Mouse (Mus musculus): ENCODE results near the gene Gnrhr. TPM values are rescaled to one million over a fixed set of nuclear protein-coding genes. Genes with fewer than 3 reads are reported as not detected.
A peak's percentile ranks its signal among the peaks of the same experiment; 100 is the strongest.

Gene Gnrhr
- polyA plus RNA-seq (2011; ENCODE audit: insufficient read depth, insufficient read length, low replicate concordance, missing spikeins): not detected in 2 replicates

DNA sequence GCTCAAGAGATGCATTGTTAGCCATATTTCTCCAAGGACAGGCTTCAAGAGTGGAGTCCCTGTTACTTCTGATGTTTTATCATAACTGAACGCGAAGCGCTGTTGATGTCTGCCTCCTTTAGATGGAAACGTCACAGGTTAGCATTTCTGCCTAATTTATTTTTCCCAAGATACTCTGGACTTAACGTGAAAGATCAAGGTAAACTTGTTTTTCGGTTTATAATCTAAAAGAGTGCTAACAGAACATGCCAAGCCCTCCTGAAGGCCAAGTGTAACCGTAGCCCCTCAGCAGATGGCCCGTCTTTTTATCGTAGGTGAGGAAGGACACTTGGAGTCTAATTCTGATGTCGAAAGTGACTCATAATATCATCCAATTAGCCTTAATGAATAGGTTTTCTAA lies at the start of gene Gnrhr:
Gene Gnrhr, minus strand, starts transcription at position 101 of the 400 bp plus-strand sequence.
- Histone ChIP-seq H3K4me3 (replicated peaks; ENCODE audit: control insufficient read depth, low read depth, low read length) (no peak within 1 kb of the TSS), H3K27ac (ENCODE audit: control insufficient read depth, insufficient read depth, low read depth, low read length, poor library complexity) (no peak within 1 kb of the TSS), H3K4me1 (ENCODE audit: control insufficient read depth, insufficient read depth, low read length) (no peaks in the 10 kb centered on the region)
- 84% methylated on average over 10 of the region's 10 CpGs for WGBS
- TF ChIP-seq POLR2A (IDR thresholded peaks at IDR 0.05; ENCODE audit: borderline replicate concordance, control insufficient read depth, low read depth, low read length) (no peak), CTCF (IDR thresholded peaks at IDR 0.05; ENCODE audit: control insufficient read depth, insufficient read depth, low read length) (no peak)

DNA sequence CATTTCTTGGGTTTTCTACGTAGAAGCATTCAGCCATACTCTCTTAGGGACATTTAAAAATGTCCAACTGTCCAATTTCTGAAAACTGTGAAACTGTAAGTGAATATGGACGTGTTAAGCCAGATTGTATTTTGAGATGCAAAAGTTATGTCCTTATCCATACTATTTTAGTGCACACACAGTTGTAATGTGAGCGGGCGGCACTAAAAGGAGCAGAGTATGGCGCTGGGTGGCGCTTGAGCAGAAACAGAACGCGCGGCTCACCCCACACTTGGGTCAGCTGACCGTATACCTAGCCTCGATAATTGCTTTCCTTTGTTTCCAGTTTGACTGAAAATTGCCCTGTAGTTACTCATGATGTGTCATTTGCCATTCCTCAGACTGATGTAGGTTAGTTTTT lies 48.9 kb upstream of the Gnrhr start:
- TF ChIP-seq CTCF (IDR thresholded peaks at IDR 0.05; ENCODE audit: control insufficient read depth, insufficient read depth, low read length) (no peak), POLR2A (IDR thresholded peaks at IDR 0.05; ENCODE audit: borderline replicate concordance, control insufficient read depth, low read depth, low read length) (no peak)
- no peak overlapping the region for H3K4me3 ChIP-seq (replicated peaks; ENCODE audit: control insufficient read depth, low read depth, low read length)
- H3K27ac ChIP-seq (ENCODE audit: control insufficient read depth, insufficient read depth, low read depth, low read length, poor library complexity): no peak overlapping the region
- no peaks in the 10 kb centered on the region for H3K4me1 ChIP-seq (ENCODE audit: control insufficient read depth, insufficient read depth, low read length)
- 90% methylated on average over 11 of the region's 11 CpGs for WGBS

DNA sequence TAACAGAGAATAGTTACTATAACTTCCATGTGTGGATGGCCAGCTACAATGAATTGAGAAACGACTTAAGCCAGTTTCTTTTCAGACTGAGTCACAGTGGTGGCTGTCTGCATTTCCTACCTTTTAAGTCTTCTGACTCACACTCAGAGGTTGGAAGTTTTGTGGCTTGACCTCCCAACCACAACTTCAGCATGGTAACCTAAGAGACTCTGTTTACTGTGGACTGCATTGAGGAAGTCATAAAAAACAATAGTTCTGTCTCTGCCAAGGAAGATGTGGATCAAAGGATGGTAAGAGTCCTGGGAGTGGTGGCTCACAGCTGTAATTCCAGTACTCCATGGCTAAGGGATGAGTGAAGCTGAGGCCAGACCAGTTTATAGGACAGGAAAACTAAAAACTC lies 47.2 kb upstream of the Gnrhr start:
- TF ChIP-seq POLR2A (IDR thresholded peaks at IDR 0.05; ENCODE audit: borderline replicate concordance, control insufficient read depth, low read depth, low read length) (no peak), CTCF (IDR thresholded peaks at IDR 0.05; ENCODE audit: control insufficient read depth, insufficient read depth, low read length) (no peak)
- 6% methylated on average over 1 of the region's 1 CpGs for WGBS
- Histone ChIP-seq H3K4me1 (ENCODE audit: control insufficient read depth, insufficient read depth, low read length) (no peaks in the 10 kb centered on the region), H3K4me3 (replicated peaks; ENCODE audit: control insufficient read depth, low read depth, low read length) (no peak overlapping the region), H3K27ac (ENCODE audit: control insufficient read depth, insufficient read depth, low read depth, low read length, poor library complexity) (no peak overlapping the region)

DNA sequence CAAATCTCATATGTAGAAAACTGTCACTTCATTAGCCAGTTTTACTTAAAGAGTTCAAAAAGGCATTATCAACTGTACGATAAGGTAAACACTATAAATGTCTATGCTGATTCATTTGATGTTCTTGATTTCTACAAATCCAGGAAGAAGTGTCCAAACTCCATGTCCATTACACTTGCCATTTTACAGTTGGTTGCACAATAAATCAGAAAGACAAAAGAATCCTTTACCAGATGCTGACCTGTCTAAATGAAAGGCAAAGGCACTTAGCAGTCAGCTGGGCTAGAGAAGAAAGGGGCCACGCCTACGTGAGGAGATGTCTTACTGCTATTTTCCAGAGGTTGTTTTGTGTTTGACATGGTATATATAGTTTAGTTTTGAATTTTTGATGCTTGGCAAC lies 46.6 kb upstream of the Gnrhr start:
- Histone ChIP-seq H3K4me3 (replicated peaks; ENCODE audit: control insufficient read depth, low read depth, low read length) (no peak overlapping the region), H3K27ac (ENCODE audit: control insufficient read depth, insufficient read depth, low read depth, low read length, poor library complexity) (no peak overlapping the region), H3K4me1 (ENCODE audit: control insufficient read depth, insufficient read depth, low read length) (no peaks in the 10 kb centered on the region)
- WGBS: 78% methylated on average over 3 of the region's 3 CpGs
- TF ChIP-seq CTCF (IDR thresholded peaks at IDR 0.05; ENCODE audit: control insufficient read depth, insufficient read depth, low read length): no peak
- no peak for TF ChIP-seq POLR2A (IDR thresholded peaks at IDR 0.05; ENCODE audit: borderline replicate concordance, control insufficient read depth, low read depth, low read length)

DNA sequence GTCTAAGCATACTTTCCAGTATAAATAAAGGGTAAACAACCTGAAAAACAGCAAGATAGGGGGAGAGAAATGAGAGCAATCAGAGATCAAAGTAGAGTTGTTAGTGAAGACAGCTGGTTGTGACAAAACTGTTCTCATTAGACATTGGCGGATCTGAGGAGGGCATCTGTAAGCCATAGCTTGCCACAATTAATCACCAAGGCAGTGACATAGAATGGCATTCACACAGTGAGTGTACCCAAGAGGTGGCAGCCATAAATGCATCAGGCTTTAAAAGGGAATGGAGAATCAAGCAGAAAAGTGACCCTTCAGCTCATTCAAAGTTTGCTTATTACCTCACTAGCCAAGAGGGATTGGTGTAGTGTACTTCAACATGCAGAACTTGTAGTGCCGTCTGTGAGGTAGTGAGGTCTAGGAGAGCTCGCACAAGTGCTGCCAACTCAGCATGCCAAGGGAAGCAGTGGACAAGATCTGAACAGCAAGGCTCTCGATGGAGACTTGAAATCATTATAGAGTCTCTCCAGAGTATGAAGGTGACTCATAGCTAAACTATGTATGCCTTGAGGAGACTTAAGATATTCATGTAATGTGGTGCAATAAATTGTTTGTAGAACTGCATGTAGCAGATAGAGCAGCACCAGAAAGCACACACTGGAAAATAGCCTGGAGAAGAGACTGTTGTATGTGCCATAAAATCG lies 29.6 kb upstream of the Gnrhr start:
- H3K4me3 ChIP-seq (replicated peaks; ENCODE audit: control insufficient read depth, low read depth, low read length): no peak overlapping the region
- TF ChIP-seq CTCF (IDR thresholded peaks at IDR 0.05; ENCODE audit: control insufficient read depth, insufficient read depth, low read length) (no peak), POLR2A (IDR thresholded peaks at IDR 0.05; ENCODE audit: borderline replicate concordance, control insufficient read depth, low read depth, low read length) (no peak)
- H3K4me1 ChIP-seq (ENCODE audit: control insufficient read depth, insufficient read depth, low read length): no peaks in the 10 kb centered on the region
- no peak overlapping the region for H3K27ac ChIP-seq (ENCODE audit: control insufficient read depth, insufficient read depth, low read depth, low read length, poor library complexity)
- 76% methylated on average over 5 of the region's 5 CpGs for WGBS

DNA sequence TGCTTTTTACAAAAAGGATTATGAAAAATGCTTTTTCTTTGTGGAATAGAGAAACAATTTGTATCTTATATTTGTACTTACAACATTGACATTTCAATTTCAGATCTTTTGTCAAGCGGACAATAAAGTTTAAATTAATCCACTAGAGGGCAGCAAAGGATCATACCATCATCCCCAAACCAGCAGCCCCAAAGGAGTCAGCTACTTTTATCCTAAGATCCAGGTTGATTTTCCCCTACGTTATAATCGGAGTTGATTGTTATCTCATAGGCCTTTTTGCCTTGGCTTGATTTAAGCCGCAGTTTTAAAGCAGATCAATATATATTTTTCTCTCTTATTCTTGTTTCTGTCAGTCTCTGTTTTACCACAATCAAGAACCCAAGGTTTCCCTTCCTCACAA lies 6.3 kb downstream of the Gnrhr start:
- TF ChIP-seq POLR2A (IDR thresholded peaks at IDR 0.05; ENCODE audit: borderline replicate concordance, control insufficient read depth, low read depth, low read length) (no peak), CTCF (IDR thresholded peaks at IDR 0.05; ENCODE audit: control insufficient read depth, insufficient read depth, low read length) (no peak)
- no peaks in the 10 kb centered on the region for H3K4me1 ChIP-seq (ENCODE audit: control insufficient read depth, insufficient read depth, low read length)
- H3K4me3 ChIP-seq (replicated peaks; ENCODE audit: control insufficient read depth, low read depth, low read length): no peak overlapping the region
- 12% methylated on average over 4 of the region's 4 CpGs for WGBS
- no peak overlapping the region for H3K27ac ChIP-seq (ENCODE audit: control insufficient read depth, insufficient read depth, low read depth, low read length, poor library complexity)

DNA sequence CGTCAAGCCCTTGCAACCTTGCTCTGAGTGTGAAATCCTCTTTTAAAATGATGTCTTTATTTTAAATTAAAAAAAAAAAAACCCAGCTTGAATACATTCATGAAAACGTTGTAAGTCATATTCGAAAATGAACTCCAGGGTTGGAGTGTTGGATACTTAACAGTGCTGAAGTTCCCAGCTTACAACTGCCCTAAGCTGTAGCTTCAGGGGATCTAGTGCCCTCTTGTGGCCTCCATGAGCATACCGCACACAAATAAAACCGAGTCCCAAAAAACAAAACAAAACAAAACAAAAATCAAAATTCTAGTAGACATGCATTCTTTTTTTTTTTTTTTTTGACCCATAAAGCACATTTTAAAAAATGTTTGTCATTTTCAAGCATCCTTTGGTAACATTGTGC lies 6.9 kb downstream of the Gnrhr start:
- no peak for TF ChIP-seq POLR2A (IDR thresholded peaks at IDR 0.05; ENCODE audit: borderline replicate concordance, control insufficient read depth, low read depth, low read length)
- peak; percentile 69 for TF ChIP-seq CTCF (IDR thresholded peaks at IDR 0.05; ENCODE audit: control insufficient read depth, insufficient read depth, low read length)
- WGBS: 25% methylated on average over 5 of the region's 5 CpGs
- H3K27ac ChIP-seq (ENCODE audit: control insufficient read depth, insufficient read depth, low read depth, low read length, poor library complexity): no peak overlapping the region

DNA sequence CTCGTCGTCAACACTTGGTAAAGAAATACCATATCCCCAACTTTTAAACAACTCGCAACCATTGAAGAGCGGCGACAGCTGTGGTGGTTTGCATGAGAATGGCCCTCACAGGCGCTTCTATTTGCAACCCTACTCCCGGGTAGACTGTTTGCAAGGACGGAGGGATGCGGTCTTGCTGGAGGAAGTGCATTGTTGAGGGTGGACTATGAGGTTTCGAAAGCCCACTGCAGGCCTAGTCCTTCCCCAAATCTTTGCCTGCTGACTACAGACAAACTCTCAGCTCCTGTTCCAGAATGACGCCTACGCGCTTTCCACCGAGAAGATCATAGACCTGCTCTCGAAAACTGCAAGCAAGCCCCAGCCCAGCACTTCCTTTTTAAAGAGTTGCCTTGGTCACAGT lies 7.4 kb downstream of the Gnrhr start:
- TF ChIP-seq POLR2A (IDR thresholded peaks at IDR 0.05; ENCODE audit: borderline replicate concordance, control insufficient read depth, low read depth, low read length) (no peak), CTCF (IDR thresholded peaks at IDR 0.05; ENCODE audit: control insufficient read depth, insufficient read depth, low read length) (no peak)
- H3K4me1 ChIP-seq (ENCODE audit: control insufficient read depth, insufficient read depth, low read length): no peaks in the 10 kb centered on the region
- WGBS: 34% methylated on average over 15 of the region's 15 CpGs

More for the DNA sequence above, 6.9 kb downstream of the Gnrhr start:
- Histone ChIP-seq H3K4me1 (ENCODE audit: control insufficient read depth, insufficient read depth, low read length) (no peaks in the 10 kb centered on the region), H3K4me3 (replicated peaks; ENCODE audit: control insufficient read depth, low read depth, low read length) (no peak overlapping the region)

More for the DNA sequence above, 7.4 kb downstream of the Gnrhr start:
- no peak overlapping the region for H3K27ac ChIP-seq (ENCODE audit: control insufficient read depth, insufficient read depth, low read depth, low read length, poor library complexity)
- H3K4me3 ChIP-seq (replicated peaks; ENCODE audit: control insufficient read depth, low read depth, low read length): no peak overlapping the region
